Mouse (Mus musculus) hindbrain, embryonic 15.5 days (tissue): ENCODE measurements at regions not wholly inside any gene's neighbourhood (a gene's known extent, or its start where the extent isn't known, plus 50 kb on each side); places are given as distances from the start of the nearest gene placed in this dataset.

Source experiments
- ATAC-seq: fragments of 200-750 bp; cut with Nextera tagmentation; 2 replicates; pipeline ENCODE4 v1.8.0; 2017; ENCODE audit warnings: low read depth, moderate number of reproducible peaks, moderate TSS enrichment; ENCODE audit not compliant: low FRiP score
- H3K27ac ChIP-seq: fragments of 300-500 bp; sonication (generic); replicated peaks from 2 replicates; pipeline ENCODE4 v1.5.1; 2015; ENCODE audit warnings: mild to moderate bottlenecking, inconsistent platforms
- H3K27me3 ChIP-seq: fragments of 300-500 bp; sonication (generic); 2 replicates; pipeline ENCODE4 v1.6.1; 2015; ENCODE audit warnings: control low read depth, inconsistent platforms
- H3K36me3 ChIP-seq: fragments of 300-500 bp; sonication (generic); 2 replicates; pipeline ENCODE4 v1.6.1; 2015; ENCODE audit warnings: control low read depth, inconsistent platforms
- H3K4me1 ChIP-seq: fragments of 300-500 bp; sonication (generic); replicated peaks from 2 replicates; pipeline ENCODE4 v1.6.1; 2015; ENCODE audit warnings: control low read depth, inconsistent platforms
- H3K4me2 ChIP-seq: fragments of 300-500 bp; sonication (generic); 2 replicates; pipeline ENCODE4 v1.6.1; 2015; ENCODE audit warnings: moderate library complexity, mild to moderate bottlenecking, inconsistent platforms
- H3K4me3 ChIP-seq: fragments of 300-500 bp; sonication (generic); 2 replicates; pipeline ENCODE4 v1.5.1; 2015; ENCODE audit warnings: mild to moderate bottlenecking, inconsistent platforms
- H3K9ac ChIP-seq: fragments of 300-500 bp; sonication (generic); 2 replicates; pipeline ENCODE4 v1.6.1; 2015; ENCODE audit warnings: inconsistent platforms
- H3K9me3 ChIP-seq: fragments of 300-500 bp; sonication (generic); 2 replicates; pipeline ENCODE4 v1.6.1; 2016; ENCODE audit warnings: control low read depth, inconsistent platforms
- WGBS: fragments of 180-500 bp; shearing (Covaris S2); methylation state at CpG from one replicate; pipeline ENCODE4 v1.1.7; 2015; 5-methylcytosine and 5-hydroxymethylcytosine counted together

- Histone ChIP-seq H3K36me3 (no peaks in the 10 kb centered on the region), H3K4me3 (no peak overlapping the region), H3K27ac (no peak overlapping the region), H3K9ac (no peak overlapping the region), H3K9me3 (no peaks in the 10 kb centered on the region), H3K4me2 (0 out of 2 replicates have a peak overlapping the region, but pooled peaks have one; percentile 1), H3K27me3 (no peaks in the 10 kb centered on the region), H3K4me1 (peaks cover 19% of the 10 kb centered on the region)
- 31% methylated on average over 12 of the region's 12 CpGs for WGBS
- ATAC-seq, result peak; percentile 71; the same call in 1 of the 2 replicates
Observed at GRCm38 (mm10) chr8:125619336-125619906, 49.8 kb upstream of the Sipa1l2 start.
